Mouse (Mus musculus) lung, postnatal 14 days (tissue): ENCODE results near the gene Lefty2.
"Not testable (repeated sequence)": the region's sequence is repeated elsewhere in the genome, so short reads cannot be mapped to it uniquely, and the experiment has no call there.

Experiments
- DNase-seq: peaks from one replicate; pipeline ENCODE4 v3.0.0; 2021

Gene Lefty2

DNA sequence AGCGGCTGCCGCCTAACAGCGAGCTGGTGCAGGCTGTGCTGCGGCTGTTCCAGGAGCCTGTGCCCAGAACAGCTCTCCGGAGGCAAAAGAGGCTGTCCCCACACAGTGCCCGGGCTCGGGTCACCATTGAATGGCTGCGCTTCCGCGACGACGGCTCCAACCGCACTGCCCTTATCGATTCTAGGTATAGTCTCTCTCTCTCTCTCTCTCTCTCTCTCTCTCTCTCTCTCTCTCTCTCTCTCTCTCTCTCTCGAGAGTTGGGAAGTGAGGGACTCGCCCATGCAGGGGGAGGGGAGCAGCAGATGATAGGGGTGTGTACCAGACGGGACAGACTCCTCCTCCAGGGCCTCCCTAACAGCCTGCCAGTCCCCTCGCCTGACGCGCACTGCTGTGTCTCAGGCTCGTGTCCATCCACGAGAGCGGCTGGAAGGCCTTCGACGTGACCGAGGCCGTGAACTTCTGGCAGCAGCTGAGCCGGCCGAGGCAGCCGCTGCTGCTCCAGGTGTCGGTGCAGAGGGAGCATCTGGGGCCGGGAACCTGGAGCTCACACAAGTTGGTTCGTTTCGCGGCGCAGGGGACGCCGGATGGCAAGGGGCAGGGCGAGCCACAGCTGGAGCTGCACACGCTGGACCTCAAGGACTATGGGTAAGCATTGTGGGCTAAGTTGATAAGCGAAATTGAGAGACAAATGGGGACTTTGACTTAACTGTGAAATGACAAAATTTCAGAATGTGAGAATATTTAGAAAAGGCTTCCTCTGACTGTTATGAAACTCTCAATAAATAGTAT lies 43.9 kb downstream of the Lefty2 start:
- not testable (repeated sequence) for DNase-seq

DNA sequence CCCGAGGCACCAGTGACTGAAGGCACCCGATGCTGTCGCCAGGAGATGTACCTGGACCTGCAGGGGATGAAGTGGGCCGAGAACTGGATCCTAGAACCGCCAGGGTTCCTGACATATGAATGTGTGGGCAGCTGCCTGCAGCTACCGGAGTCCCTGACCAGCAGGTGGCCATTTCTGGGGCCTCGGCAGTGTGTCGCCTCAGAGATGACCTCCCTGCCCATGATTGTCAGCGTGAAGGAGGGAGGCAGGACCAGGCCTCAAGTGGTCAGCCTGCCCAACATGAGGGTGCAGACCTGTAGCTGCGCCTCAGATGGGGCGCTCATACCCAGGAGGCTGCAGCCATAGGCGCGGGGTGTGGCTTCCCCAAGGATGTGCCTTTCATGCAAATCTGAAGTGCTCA lies 44.7 kb downstream of the Lefty2 start:
- DNase-seq, result not testable (repeated sequence)

DNA sequence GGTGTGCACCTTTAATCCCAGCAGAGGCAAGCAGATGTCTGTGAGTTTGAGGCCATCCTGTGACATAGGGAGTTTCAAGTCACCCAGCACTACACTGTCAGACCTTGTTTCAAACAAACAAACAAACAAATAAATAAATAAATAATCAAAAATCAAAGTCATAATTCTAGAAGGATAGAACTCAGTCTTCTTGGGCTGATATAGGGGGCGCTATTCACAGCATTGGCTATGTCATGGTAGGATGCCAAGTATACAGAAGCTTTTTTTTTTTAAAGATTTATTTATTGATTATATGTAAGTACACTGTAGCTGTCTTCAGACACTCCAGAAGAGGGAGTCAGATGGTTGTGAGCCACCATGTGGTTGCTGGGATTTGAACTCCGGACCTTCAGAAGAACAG lies 45.9 kb downstream of the Lefty2 start:
- not testable (repeated sequence) for DNase-seq

DNA sequence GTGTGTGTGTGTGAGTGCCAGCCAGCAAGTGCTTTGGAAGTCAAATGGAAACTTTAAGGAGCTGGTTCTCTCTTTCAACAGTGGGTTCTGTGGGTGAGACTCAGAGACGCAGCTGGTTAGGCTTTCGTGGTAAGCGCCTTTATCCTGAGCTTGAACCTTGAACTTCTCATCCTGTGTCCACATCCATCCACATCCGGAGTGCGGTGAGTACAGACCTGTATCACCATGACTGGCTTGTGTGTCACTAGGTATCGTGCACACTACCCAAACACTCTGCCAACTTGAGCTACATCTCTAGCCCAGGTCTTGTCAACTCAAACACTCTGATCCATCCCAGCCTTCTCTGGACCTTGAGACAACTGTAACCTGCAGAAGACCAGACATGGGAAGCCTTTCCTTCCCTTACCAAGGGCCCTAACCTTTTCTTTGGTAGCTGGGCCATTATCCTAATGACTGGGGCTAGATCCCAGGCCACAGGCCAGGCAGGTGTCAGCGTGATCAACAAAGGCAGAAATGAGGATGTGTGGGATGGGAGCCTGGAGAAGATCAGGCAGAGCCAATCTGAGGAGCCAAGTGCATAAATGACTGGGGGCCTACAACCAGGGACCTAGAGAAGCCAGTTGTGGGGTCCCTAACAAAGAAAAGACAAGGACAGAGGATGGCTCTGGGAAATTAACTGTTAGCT lies 48.0 kb downstream of the Lefty2 start:
- DNase-seq, result no peak

DNA sequence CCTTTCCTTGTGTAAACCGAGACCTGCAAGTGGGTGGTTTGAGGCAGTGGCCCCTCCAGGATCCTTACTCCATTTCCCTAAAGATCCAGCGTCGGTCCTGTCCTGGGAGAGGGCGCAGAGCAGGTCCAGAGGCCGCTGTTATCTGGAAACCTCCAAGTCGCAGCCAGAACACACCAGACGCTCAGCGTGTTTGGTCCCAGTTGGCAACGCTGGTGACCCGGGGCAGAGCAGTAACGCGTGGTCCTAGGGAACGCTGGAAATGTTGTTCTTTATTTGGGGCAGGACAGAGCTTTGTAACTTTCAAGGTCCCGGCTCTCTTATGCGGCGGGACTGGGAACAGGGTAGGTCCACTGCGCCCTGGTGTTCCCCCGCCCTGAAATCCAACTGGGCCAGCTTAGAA lies 48.8 kb downstream of the Lefty2 start:
- no peak for DNase-seq

DNA sequence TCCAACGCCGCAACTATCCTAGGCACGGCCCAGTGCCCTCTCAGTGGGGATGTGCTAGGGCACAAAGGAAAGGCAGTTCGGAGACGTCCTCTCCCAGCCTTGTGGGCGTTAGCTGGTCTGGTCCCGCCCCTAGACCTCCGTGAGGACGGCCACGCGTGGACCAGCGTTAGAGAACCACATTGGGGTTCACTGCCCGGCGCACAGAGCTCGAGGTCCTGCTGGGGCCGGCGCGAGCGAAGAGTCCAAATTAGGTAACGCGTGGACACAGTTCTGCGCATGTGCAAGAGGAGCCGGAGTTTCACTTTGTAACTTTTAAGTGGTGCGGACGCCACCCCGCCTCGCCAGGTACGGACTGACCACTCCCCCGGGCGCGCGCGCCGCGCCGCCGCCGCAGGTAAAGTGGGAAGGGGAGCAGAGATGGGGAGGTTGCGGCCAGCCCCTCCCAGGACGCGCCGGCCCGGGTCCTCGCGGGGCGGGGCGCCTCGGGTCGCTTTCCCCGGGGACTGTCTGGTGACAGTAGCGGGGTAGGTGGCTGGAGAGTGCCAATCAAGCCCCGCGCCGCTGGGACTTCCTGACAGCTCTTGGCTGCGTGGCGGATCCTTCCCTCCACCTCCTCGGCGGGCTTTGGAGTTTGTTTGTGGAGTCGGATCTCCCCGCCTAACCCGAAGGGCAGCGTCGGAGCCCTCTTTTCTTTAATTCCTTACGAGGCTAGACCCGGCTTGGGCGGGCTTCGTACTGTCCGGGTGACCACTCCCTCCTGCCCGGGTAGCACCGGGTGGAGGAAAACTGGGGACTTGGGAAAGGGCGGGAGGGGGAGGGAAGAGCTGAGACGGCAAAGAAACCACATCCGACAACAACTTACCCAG lies 49.5 kb downstream of the Lefty2 start, which contains the start of gene Tmem63a:
Gene Tmem63a, plus strand, starts transcription at position 179 of the 866 bp plus-strand sequence.
- peak; percentile 87 for DNase-seq

DNA sequence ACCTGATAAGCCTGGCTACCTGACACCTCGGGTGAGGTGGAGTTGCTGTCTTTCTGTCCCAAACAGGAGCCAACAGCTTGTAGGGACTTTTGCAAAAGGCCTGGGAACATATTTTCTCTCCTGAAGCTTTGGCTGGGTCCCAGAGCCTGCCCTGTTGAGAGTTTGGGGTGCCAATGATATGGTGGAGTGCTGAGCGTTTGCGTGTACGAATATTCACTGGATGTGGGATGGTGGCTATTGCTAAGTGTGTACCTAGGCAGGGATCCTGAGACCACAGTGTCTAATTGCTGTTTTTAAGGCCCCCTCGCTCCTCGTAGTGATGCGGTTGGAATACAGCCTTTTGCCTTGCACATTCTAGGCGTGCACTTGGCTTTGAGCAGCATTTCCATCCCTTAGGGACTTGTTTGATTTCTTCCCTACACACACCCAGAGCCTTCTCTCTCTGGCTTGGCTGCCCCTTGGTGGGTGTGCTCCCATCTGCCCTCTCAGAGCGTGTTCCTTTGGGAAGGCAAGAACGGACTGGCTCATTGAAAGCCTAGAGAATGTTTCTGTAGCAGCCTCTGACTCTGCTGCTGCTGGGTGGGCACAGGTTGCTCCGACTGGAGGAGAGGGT lies 50.2 kb downstream of the Lefty2 start:
- no peak for DNase-seq

DNA sequence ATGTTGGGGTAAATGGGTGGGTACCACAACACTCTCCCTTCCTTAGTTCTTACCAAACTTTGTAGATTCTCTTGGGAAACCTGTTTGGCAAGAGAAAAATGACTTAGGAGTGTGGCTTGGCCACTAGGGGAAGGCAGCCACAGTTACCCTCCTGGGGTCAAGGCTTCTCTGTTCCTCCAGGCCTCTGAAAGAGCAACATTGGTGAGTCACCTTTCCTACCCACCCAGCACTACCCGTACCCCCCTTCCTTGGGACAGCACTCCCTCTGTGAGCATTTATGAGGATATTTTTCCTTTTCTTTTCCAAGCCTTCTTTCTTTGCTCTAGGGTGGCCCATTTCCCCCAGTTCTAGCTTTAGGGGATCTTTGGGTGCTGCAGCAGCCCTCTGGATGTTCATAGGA lies 51.0 kb downstream of the Lefty2 start:
- no peak for DNase-seq

DNA sequence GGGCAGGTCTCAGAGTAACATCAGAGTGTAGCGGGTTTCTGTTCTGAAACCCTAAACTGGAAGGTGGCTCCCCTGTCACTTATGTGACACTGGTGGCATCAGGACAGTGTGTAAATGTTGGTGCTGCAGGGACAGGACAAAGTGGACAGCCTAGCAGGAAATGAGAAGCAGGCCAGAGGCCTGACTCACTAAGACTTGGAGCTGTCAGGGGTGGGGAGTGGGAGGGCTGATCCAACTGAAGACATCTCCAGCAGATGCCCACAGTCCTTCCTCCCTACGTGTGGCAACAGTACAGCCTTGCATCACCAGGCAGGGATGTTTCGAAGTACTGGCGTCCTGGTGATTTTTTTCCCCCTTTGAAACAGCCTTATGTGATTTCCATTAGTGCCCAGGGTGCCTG lies 51.6 kb downstream of the Lefty2 start:
- DNase-seq, result no peak

DNA sequence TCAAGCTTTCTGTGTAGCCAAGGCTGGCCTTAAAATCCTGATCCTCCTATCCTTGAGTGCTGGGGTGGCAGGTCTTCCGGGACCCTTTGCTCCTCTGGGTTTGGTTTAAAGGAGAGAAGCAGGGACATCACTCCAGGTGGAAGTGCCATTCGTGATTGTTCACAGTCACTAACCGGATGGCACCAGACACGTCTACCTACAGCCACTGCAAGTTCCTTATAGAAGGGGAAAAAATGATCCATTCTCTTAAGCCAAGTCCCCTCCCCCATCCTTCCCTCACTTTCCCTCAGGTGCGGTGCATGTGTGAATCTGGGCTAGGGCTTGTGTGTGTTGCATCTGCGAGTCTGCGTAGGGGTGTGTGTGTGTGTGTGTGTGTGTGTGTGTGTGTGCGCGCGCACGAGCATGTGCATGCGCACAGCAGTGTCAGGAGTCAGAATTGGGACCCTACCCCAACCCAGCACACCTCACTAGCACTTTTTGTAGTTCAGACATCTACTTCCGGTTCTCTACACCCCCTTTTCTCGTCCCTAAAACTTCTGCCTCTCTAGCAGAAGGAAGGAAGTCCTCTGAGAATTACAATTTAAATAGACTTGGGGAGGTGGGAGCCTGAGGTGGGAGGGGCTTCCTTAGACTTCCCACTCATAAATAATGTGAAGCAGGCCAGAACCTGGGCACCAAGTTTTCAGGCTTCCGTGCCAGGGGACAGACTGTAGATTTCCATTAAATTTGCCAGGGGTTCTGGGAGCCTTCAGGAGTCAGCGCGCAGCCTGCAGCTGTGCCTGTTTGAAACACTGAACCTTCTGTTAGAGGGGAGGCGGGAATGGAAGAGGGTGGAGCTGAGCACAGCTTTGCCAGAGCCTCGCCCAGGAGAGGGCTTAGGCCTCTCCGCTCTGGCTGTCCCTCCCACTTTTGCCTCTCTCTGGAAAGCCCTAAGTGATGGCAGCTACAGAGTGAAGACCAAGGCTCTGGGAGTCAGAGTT lies 52.4 kb downstream of the Lefty2 start:
- DNase-seq, result peak; percentile 57

DNA sequence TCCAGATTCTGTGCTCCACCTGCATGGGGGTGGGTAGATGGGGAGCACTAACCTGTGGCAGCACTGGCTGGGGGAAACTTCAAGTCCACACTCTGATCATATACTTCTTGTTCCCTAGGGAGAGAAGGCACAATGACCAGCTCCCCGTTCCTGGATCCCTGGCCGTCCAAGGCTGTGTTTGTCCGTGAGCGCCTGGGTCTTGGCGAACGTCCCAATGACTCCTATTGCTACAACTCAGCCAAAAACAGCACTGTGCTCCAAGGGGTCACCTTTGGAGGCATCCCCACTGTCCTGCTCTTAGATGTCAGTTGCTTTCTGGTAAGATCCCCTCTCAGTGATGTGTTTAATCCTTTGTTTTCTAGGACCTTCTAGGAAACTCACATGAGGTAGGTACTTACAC lies 53.5 kb downstream of the Lefty2 start:
- no peak for DNase-seq
